ENCODE assay signal across 12 mouse cellular contexts in the genomic region with DNA sequence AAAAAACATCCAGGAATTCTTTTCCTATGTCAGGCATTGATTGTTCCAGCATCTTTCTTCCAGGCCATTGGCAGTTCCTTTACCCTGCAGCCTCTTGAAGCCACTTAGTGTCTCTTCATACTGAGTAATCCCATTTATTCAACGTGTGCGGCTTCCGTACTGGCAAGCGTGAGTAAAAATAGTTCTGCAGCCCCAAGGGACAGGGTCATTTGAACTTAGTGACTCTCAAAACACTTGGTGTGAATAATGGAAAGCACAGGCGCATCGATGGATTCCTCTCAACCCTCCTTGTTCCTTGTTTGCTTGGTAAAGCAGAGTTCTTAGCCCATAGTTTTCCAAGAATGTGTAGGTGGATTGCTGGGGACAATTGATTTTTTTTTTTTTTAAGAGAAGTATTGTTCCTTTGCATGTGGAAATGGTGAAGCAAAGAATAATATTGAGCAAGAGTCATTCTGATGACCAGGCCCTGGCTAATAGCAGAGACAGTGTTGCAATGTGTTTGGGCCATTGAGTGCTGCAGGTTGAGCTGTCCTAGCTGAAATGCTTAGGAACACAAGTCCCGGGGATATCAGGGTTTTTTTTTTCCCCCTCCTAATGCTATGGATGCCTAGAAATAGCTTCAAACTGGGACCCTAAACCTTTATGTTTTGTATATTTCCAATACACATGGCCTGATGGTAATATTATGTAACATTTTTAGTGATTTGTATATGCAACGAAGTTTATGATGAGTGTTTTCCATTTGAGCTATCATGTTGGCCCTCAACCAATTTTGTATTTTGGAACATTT.
DNase-seq lines count a peak whose midpoint lies in the region; ATAC-seq and TF ChIP-seq lines count a peak whose summit lies in the region.
"Had no signal": no experiment of that assay in that cellular context is flagged by ENCODE, and none has a peak within 500 bp of the region (broad histone marks: within the 10 kb centered on the region; RNA-seq: fewer than 3 reads in every experiment).

No protein-coding gene starts in this region.

- H3K36me3 ChIP-seq in liver, adult 2 months (ENCODE audit: control insufficient read depth, insufficient read depth, low read length) = no peaks in the 10 kb centered on the region
- H3K36me3 ChIP-seq in liver, embryonic 11.5 days (ENCODE audit: control insufficient read depth, insufficient read depth, low read length) = peaks cover 6% of the 10 kb centered on the region; the same call in 1 of the 2 replicates
- H3K36me3 ChIP-seq in liver, embryonic 14.5 days (replicated peaks; ENCODE audit: control insufficient read depth, insufficient read depth, low read depth) = no peaks in the 10 kb centered on the region; the same call in 1 of the 2 replicates
- no peaks in the 10 kb centered on the region for H3K36me3 ChIP-seq in midbrain, postnatal 0 days (ENCODE audit: insufficient read depth, low read length)
- H3K36me3 ChIP-seq: heart, embryonic 13.5 days; limb, embryonic 15.5 days had no signal

- TF ChIP-seq POLR2A in liver, adult 2 months (IDR thresholded peaks at IDR 0.05; ENCODE audit: extremely low read depth, insufficient read depth, low read length) = no peak

- H3K27me3 ChIP-seq in liver, adult 2 months (ENCODE audit: control insufficient read depth, insufficient read depth, low read length) = no peaks in the 10 kb centered on the region
- H3K27me3 ChIP-seq in liver, embryonic 11.5 days (replicated peaks; ENCODE audit: control insufficient read depth, insufficient read depth, low read length) = no peaks in the 10 kb centered on the region
- H3K27me3 ChIP-seq in liver, embryonic 14.5 days (ENCODE audit: control insufficient read depth, insufficient read depth, low read length) = no peaks in the 10 kb centered on the region
- no peaks in the 10 kb centered on the region for H3K27me3 ChIP-seq in midbrain, postnatal 0 days (ENCODE audit: insufficient read depth, low read length)
- H3K27me3 ChIP-seq: limb, embryonic 15.5 days had no signal

- no peak for TF ChIP-seq EP300 in liver, embryonic 14.5 days (IDR thresholded peaks at IDR 0.05; ENCODE audit: low read depth)

- H3K4me3 ChIP-seq in liver, adult 2 months (ENCODE audit: insufficient read depth, low read depth, low read length) = no peak overlapping the region
- H3K4me3 ChIP-seq in liver, embryonic 11.5 days (ENCODE audit: low read depth, low read length) = no peak overlapping the region
- no peak overlapping the region for H3K4me3 ChIP-seq in liver, embryonic 14.5 days (ENCODE audit: insufficient read depth in 1 of 2, low read depth in 2 of 2, low read length in 2 of 2)
- no peak overlapping the region for H3K4me3 ChIP-seq in midbrain, postnatal 0 days (ENCODE audit: low read depth, low read length)
- H3K4me3 ChIP-seq: heart, embryonic 13.5 days; limb, embryonic 15.5 days had no signal

- peak overlapping the region; percentile 82 for H3K27ac ChIP-seq in liver, adult 2 months (replicated peaks; ENCODE audit: insufficient read depth, low read depth, low read length)
- no peak overlapping the region for H3K27ac ChIP-seq in liver, embryonic 11.5 days (ENCODE audit: low read depth, low read length)
- peak overlapping the region; percentile 42; the same call in 1 of the 2 replicates for H3K27ac ChIP-seq in liver, embryonic 14.5 days
- H3K27ac ChIP-seq in midbrain, postnatal 0 days (ENCODE audit: low read depth, low read length) = no peak overlapping the region
- H3K27ac ChIP-seq: heart, embryonic 13.5 days; limb, embryonic 15.5 days had no signal

- peaks cover 14% of the 10 kb centered on the region; the same call in 1 of the 2 replicates for H3K4me1 ChIP-seq in liver, adult 2 months (ENCODE audit: control insufficient read depth, insufficient read depth, low read length)
- peaks cover 46% of the 10 kb centered on the region for H3K4me1 ChIP-seq in liver, embryonic 11.5 days (replicated peaks; ENCODE audit: control insufficient read depth, insufficient read depth, low read length)
- peaks cover 55 to 59% of the 10 kb centered on the region in 2 experiments for H3K4me1 ChIP-seq in liver, embryonic 14.5 days (replicated peaks; ENCODE audit: control insufficient read depth in 2 of 2, insufficient read depth in 2 of 2, low read length in 1 of 2)
- H3K4me1 ChIP-seq in midbrain, postnatal 0 days (ENCODE audit: insufficient read depth, low read length) = no peaks in the 10 kb centered on the region
- H3K4me1 ChIP-seq: limb, embryonic 15.5 days had no signal

- peak; percentile 12 to 78 for DNase-seq in adrenal gland, adult (ENCODE audit: inconsistent age in 2 of 2, low spot score in 1 of 2)
- DNase-seq in adrenal gland, postnatal 25 days = no peak
- peak; percentile 91 for DNase-seq in liver, adult 2 months (ENCODE audit: extremely low read depth, low read depth, low spot score)
- DNase-seq in liver, embryonic 11.5 days (ENCODE audit: low spot score) = no peak
- DNase-seq in embryo, embryonic 11 days = peak; percentile 45
- no peak for DNase-seq in liver, embryonic 14.5 days (ENCODE audit: low read depth in 3 of 3, low spot score in 3 of 3)
- no peak for DNase-seq in frontal cortex, postnatal 25 days (ENCODE audit: low spot score in 2 of 2)
- DNase-seq in midbrain, postnatal 0 days (ENCODE audit: low spot score) = no peak

- H3K79me2 ChIP-seq in liver, adult 2 months (ENCODE audit: control insufficient read depth, insufficient read depth, low read length) = no peaks in the 10 kb centered on the region

- no peak for ATAC-seq in liver, embryonic 11.5 days (replicated peaks; ENCODE audit: low FRiP score)
- no peak for ATAC-seq in liver, embryonic 14.5 days (ENCODE audit: insufficient read depth)
- no peak for ATAC-seq in midbrain, postnatal 0 days (ENCODE audit: low FRiP score)
- ATAC-seq: forebrain, embryonic 14.5 days; intestine, embryonic 16.5 days had no signal

- 25% methylated on average over 8 of the region's 8 CpGs for WGBS in liver, adult 2 months
- WGBS in liver, embryonic 11.5 days = 88% methylated on average over 8 of the region's 8 CpGs
- WGBS in liver, embryonic 14.5 days (ENCODE audit: insufficient replicate concordance) = 77% methylated on average over 8 of the region's 8 CpGs
- WGBS in midbrain, postnatal 0 days = 41% methylated on average over 8 of the region's 8 CpGs

- no peaks in the 10 kb centered on the region for H3K9me3 ChIP-seq in liver, embryonic 11.5 days (ENCODE audit: control insufficient read depth, low read length)
- H3K9me3 ChIP-seq in liver, embryonic 14.5 days (ENCODE audit: control insufficient read depth, low read length) = no peaks in the 10 kb centered on the region
- H3K9me3 ChIP-seq in midbrain, postnatal 0 days (ENCODE audit: low read length) = no peaks in the 10 kb centered on the region
- H3K9me3 ChIP-seq: heart, embryonic 13.5 days; limb, embryonic 15.5 days had no signal

- no peak for TF ChIP-seq CTCF in liver, adult 2 months (IDR thresholded peaks at IDR 0.05; ENCODE audit: low read depth, low read length)
- no peak for TF ChIP-seq CTCF in liver, embryonic 14.5 days (IDR thresholded peaks at IDR 0.05; ENCODE audit: low read depth)
- no peak for TF ChIP-seq CTCF in midbrain, postnatal 0 days (IDR thresholded peaks at IDR 0.05)

- H3K4me2 ChIP-seq in liver, embryonic 11.5 days = no peak overlapping the region
- no peak overlapping the region for H3K4me2 ChIP-seq in liver, embryonic 14.5 days (ENCODE audit: low read depth)
- H3K4me2 ChIP-seq in midbrain, postnatal 0 days (ENCODE audit: low read depth, low read length, poor library complexity, severe bottlenecking) = no peak overlapping the region
- H3K4me2 ChIP-seq: limb, embryonic 15.5 days had no signal

- H3K9ac ChIP-seq in liver, adult 2 months (ENCODE audit: low read depth, low read length) = no peak overlapping the region
- no peak overlapping the region for H3K9ac ChIP-seq in liver, embryonic 11.5 days (ENCODE audit: low read depth, low read length)
- H3K9ac ChIP-seq in liver, embryonic 14.5 days (replicated peaks) = no peak overlapping the region
- no peak overlapping the region for H3K9ac ChIP-seq in midbrain, postnatal 0 days (replicated peaks; ENCODE audit: low read length, poor library complexity, severe bottlenecking)
- H3K9ac ChIP-seq: heart, embryonic 13.5 days; limb, embryonic 15.5 days had no signal

Comparison
In these comparisons a context has a peak if more than half of its experiments do, and no peak if none do; other contexts are left out.
1. DNase-seq: peak in adrenal gland, adult (2 of 2), liver, adult 2 months (single experiment) and embryo, embryonic 11 days (single experiment); none in adrenal gland, postnatal 25 days (single experiment), liver, embryonic 11.5 days (single experiment), liver, embryonic 14.5 days (0 of 3), frontal cortex, postnatal 25 days (0 of 2) and midbrain, postnatal 0 days (single experiment).
2. H3K27ac ChIP-seq: peak in liver, adult 2 months (single experiment) and liver, embryonic 14.5 days (single experiment); none in liver, embryonic 11.5 days (single experiment) and midbrain, postnatal 0 days (single experiment).